ENCODE assay signal across 10 mouse cellular contexts in genomic region chr14:25463919-25464318, GRCm38 (mm10). TPM values are rescaled to one million over a fixed set of nuclear protein-coding genes. Genes with fewer than 3 reads are reported as not detected.
DNase-seq lines count a peak whose midpoint lies in the region; ATAC-seq lines count a peak whose summit lies in the region.
"Had no signal": no experiment of that assay in that cellular context is flagged by ENCODE, and none has a peak within 500 bp of the region (broad histone marks: within the 10 kb centered on the region; RNA-seq: fewer than 3 reads in every experiment).

No protein-coding gene starts in this region.

- H3K27ac ChIP-seq in lung, embryonic 16.5 days (ENCODE audit: low read length), result no peak overlapping the region
- H3K27ac ChIP-seq: liver, embryonic 15.5 days had no signal

- no peaks in the 10 kb centered on the region for H3K27me3 ChIP-seq in lung, embryonic 16.5 days (ENCODE audit: control insufficient read depth, insufficient read depth, low read depth, low read length)

- no peak overlapping the region for H3K4me3 ChIP-seq in lung, embryonic 16.5 days (ENCODE audit: low read length)
- H3K4me3 ChIP-seq: liver, embryonic 15.5 days had no signal

- no peak for ATAC-seq in lung, embryonic 16.5 days (ENCODE audit: low read depth)
- no peak for ATAC-seq in erythroblast, adult 5-6 weeks (replicated peaks; ENCODE audit: low FRiP score, poor library complexity, severe bottlenecking)

- WGBS in lung, embryonic 16.5 days, result 15% methylated on average over 9 of the region's 9 CpGs

- peaks cover 70% of the 10 kb centered on the region for H3K4me1 ChIP-seq in lung, embryonic 16.5 days (replicated peaks; ENCODE audit: control insufficient read depth, insufficient read depth, low read length)

- H3K36me3 ChIP-seq in lung, embryonic 16.5 days (ENCODE audit: control insufficient read depth, insufficient read depth, low read length), result no peaks in the 10 kb centered on the region
- H3K36me3 ChIP-seq: liver, embryonic 15.5 days had no signal

- H3K4me2 ChIP-seq in lung, embryonic 16.5 days (ENCODE audit: low read depth, low read length), result 0 out of 2 replicates have a peak overlapping the region, but pooled peaks have one; percentile 26
- H3K4me2 ChIP-seq: liver, embryonic 15.5 days had no signal

- peak; percentile 29 to 51 for DNase-seq in adrenal gland, adult (ENCODE audit: inconsistent age in 2 of 2, low spot score in 1 of 2)
- DNase-seq in adrenal gland, postnatal 14 days, result no peak
- peak; percentile 59 for DNase-seq in testis, postnatal 10 days (ENCODE audit: low spot score)
- DNase-seq in testis, postnatal 14 days (ENCODE audit: low spot score), result no peak
- no peak for DNase-seq in thymus, postnatal 4 days
- no peak for DNase-seq in layer of hippocampus, adult 9-11 months
- DNase-seq: adrenal gland, adult 2 months had no signal

- peak overlapping the region; percentile 44; the same call in 1 of the 2 replicates for H3K9ac ChIP-seq in lung, embryonic 16.5 days (ENCODE audit: low read length)
- H3K9ac ChIP-seq: liver, embryonic 15.5 days had no signal

- H3K9me3 ChIP-seq in lung, embryonic 16.5 days (ENCODE audit: control insufficient read depth, low read length), result no peaks in the 10 kb centered on the region
- H3K9me3 ChIP-seq: liver, embryonic 15.5 days had no signal

RNA-seq across cellular contexts. Expression of gene Zmiz1, which starts 4.9 kb away (rescaled TPM):
- total RNA-seq in adrenal gland, postnatal 14 days (2021), result 96.4 and 96.9 TPM in 2 replicates
- polyA plus RNA-seq in lung, embryonic 16.5 days (2015; fragmentation: Nextera tagmentation; extraction: Ambion mirVana), result 20.4 and 22.4 TPM in 2 replicates
- 20.6 and 25.3 TPM in 2 replicates for total RNA-seq in erythroblast, adult 5-6 weeks (2015; ENCODE audit: low replicate concordance)
- 1.4 and 12.3 TPM in 2 replicates for total RNA-seq in erythroblast, adult 5-6 weeks (2017; ENCODE audit: low replicate concordance)

Comparison
In these comparisons a context has a peak if more than half of its experiments do, and no peak if none do; other contexts are left out.
1. DNase-seq: peak in adrenal gland, adult (2 of 2) and testis, postnatal 10 days (single experiment); none in adrenal gland, postnatal 14 days (single experiment), testis, postnatal 14 days (single experiment), thymus, postnatal 4 days (single experiment) and layer of hippocampus, adult 9-11 months (single experiment).